Mouse (Mus musculus) ES-E14 (cell line): Measurements from ENCODE around the gene Ntm.

Source experiments
- CHD2 ChIP-seq: IDR thresholded peaks from 2 replicates; pipeline ENCODE4 v1.6.1; 2014; ENCODE audit warnings: mild to moderate bottlenecking, low read depth, low read length, inconsistent platforms
- MAFK ChIP-seq: IDR thresholded peaks from 2 replicates; pipeline ENCODE4 v1.6.1; 2014; ENCODE audit warnings: mild to moderate bottlenecking, low read depth, low read length, inconsistent platforms; ENCODE audit not compliant: insufficient read depth

GRCm38 (mm10) chr9:29220493-29220892 lies 742.4 kb downstream of the Ntm start:
- TF ChIP-seq MAFK: no peak
- no peak for TF ChIP-seq CHD2
